8 mouse cellular contexts compared by ENCODE assay signal in genomic region chr12:102703921-102704408, GRCm38 (mm10). TPM values are rescaled to one million over a fixed set of nuclear protein-coding genes. Genes with fewer than 3 reads are reported as not detected.
DNase-seq lines count a peak whose midpoint lies in the region; ATAC-seq and TF ChIP-seq lines count a peak whose summit lies in the region.

No protein-coding gene starts in this region.

- TF ChIP-seq CTCF in cerebellum, adult 2 months (IDR thresholded peaks at IDR 0.05; ENCODE audit: borderline replicate concordance, insufficient read depth, low read depth, low read length): no peak

- H3K4me1 ChIP-seq in cerebellum, adult 2 months (ENCODE audit: control insufficient read depth, insufficient read depth, low read length): peaks cover 20% of the 10 kb centered on the region
- peaks cover 58% of the 10 kb centered on the region for H3K4me1 ChIP-seq in hindbrain, embryonic 15.5 days (replicated peaks)
- peaks cover 49% of the 10 kb centered on the region for H3K4me1 ChIP-seq in midbrain, embryonic 13.5 days (replicated peaks)

- H3K4me3 ChIP-seq in cerebellum, adult 2 months (replicated peaks; ENCODE audit: insufficient read depth, low read depth, low read length): peak overlapping the region; percentile 86
- H3K4me3 ChIP-seq in hindbrain, embryonic 15.5 days: peak overlapping the region; percentile 90
- peak overlapping the region; percentile 75 for H3K4me3 ChIP-seq in midbrain, embryonic 13.5 days (replicated peaks)

- WGBS in cerebellum, adult 2 months: 2% methylated on average over 17 of the region's 17 CpGs
- WGBS in hindbrain, embryonic 15.5 days: 3% methylated on average over 17 of the region's 17 CpGs
- 6% methylated on average over 17 of the region's 17 CpGs for WGBS in midbrain, embryonic 13.5 days

- H3K9ac ChIP-seq in hindbrain, embryonic 15.5 days: peak overlapping the region; percentile 76
- peak overlapping the region; percentile 81 for H3K9ac ChIP-seq in midbrain, embryonic 13.5 days (replicated peaks)

- H3K27ac ChIP-seq in cerebellum, adult 2 months (ENCODE audit: insufficient read depth, low read length): peak overlapping the region; percentile 75
- H3K27ac ChIP-seq in hindbrain, embryonic 15.5 days (replicated peaks): peak overlapping the region; percentile 93
- H3K27ac ChIP-seq in midbrain, embryonic 13.5 days: peak overlapping the region; percentile 67; the same call in 1 of the 2 replicates

- DNase-seq in cerebellum, adult 2 months: peak; percentile 55 to 61
- DNase-seq in cerebellum, postnatal 4 days (ENCODE audit: low spot score in 2 of 2): no peak
- peak; percentile 47 for DNase-seq in retina, embryonic 14.5 days (ENCODE audit: low spot score)
- no peak for DNase-seq in retina, postnatal 1 day
- no peak for DNase-seq in gastrocnemius, adult 18-20 months (ENCODE audit: low spot score)
- no peak for DNase-seq in ovary, postnatal 14 days (ENCODE audit: low spot score)

- no peaks in the 10 kb centered on the region for H3K9me3 ChIP-seq in hindbrain, embryonic 15.5 days
- H3K9me3 ChIP-seq in midbrain, embryonic 13.5 days: no peaks in the 10 kb centered on the region

- peak overlapping the region; percentile 90 for H3K4me2 ChIP-seq in hindbrain, embryonic 15.5 days
- H3K4me2 ChIP-seq in midbrain, embryonic 13.5 days (replicated peaks): peak overlapping the region; percentile 89

- H3K36me3 ChIP-seq in hindbrain, embryonic 15.5 days: no peaks in the 10 kb centered on the region
- H3K36me3 ChIP-seq in midbrain, embryonic 13.5 days: no peaks in the 10 kb centered on the region

- ATAC-seq in hindbrain, embryonic 15.5 days (ENCODE audit: low FRiP score, low read depth): peak; percentile 2; the same call in 1 of the 2 replicates
- no peak; the same call in 1 of the 2 replicates for ATAC-seq in midbrain, embryonic 13.5 days

- H3K27me3 ChIP-seq in cerebellum, adult 2 months (ENCODE audit: control insufficient read depth, insufficient read depth, low read length): no peaks in the 10 kb centered on the region
- no peaks in the 10 kb centered on the region for H3K27me3 ChIP-seq in hindbrain, embryonic 15.5 days
- H3K27me3 ChIP-seq in midbrain, embryonic 13.5 days: 0 out of 2 replicates have a peak, but pooled peaks cover 6% of the 10 kb centered on the region

- no peak for TF ChIP-seq POLR2A in cerebellum, adult 2 months (IDR thresholded peaks at IDR 0.05; ENCODE audit: borderline replicate concordance, insufficient read depth, low read length)

RNA-seq across cellular contexts. Expression of gene Itpk1, which starts 0.8 kb away (rescaled TPM):
- 64.9 and 67.6 TPM in 2 replicates for polyA plus RNA-seq in cerebellum, adult 2 months (2012; rRNA removed)
- 35.1 and 38.7 TPM in 2 replicates for polyA plus RNA-seq in hindbrain, embryonic 15.5 days (2015; fragmentation: Nextera tagmentation; extraction: Ambion mirVana)
- polyA plus RNA-seq in midbrain, embryonic 13.5 days (2015; fragmentation: Nextera tagmentation; extraction: Ambion mirVana): 19.7 and 20.7 TPM in 2 replicates
- 1 to 10 TPM; 6.5 to 7.4 TPM for total RNA-seq in gastrocnemius, adult 18-20 months (2021)

RNA-seq across cellular contexts. Expression of gene Moap1, which starts 39.5 kb away (rescaled TPM):
- polyA plus RNA-seq in cerebellum, adult 2 months (2012; rRNA removed): 11.9 and 13.8 TPM in 2 replicates
- 63.3 and 68.4 TPM in 2 replicates for polyA plus RNA-seq in hindbrain, embryonic 15.5 days (2015; fragmentation: Nextera tagmentation; extraction: Ambion mirVana)
- 52.3 and 54.8 TPM in 2 replicates for polyA plus RNA-seq in midbrain, embryonic 13.5 days (2015; fragmentation: Nextera tagmentation; extraction: Ambion mirVana)
- 1 to 10 TPM; 4.2 to 4.5 TPM for total RNA-seq in gastrocnemius, adult 18-20 months (2021)

RNA-seq across cellular contexts. Expression of gene Tmem251, which starts 39.6 kb away (rescaled TPM):
- 3.7 and 3.9 TPM in 2 replicates for polyA plus RNA-seq in cerebellum, adult 2 months (2012; rRNA removed)
- 10.4 and 11.3 TPM in 2 replicates for polyA plus RNA-seq in hindbrain, embryonic 15.5 days (2015; fragmentation: Nextera tagmentation; extraction: Ambion mirVana)
- 12.4 and 13.3 TPM in 2 replicates for polyA plus RNA-seq in midbrain, embryonic 13.5 days (2015; fragmentation: Nextera tagmentation; extraction: Ambion mirVana)
- total RNA-seq in gastrocnemius, adult 18-20 months (2021): 1 to 10 TPM; 1.9 to 5.1 TPM

RNA-seq across cellular contexts. Expression of gene Gm28051, which starts 53.6 kb away (rescaled TPM):
- polyA plus RNA-seq in cerebellum, adult 2 months (2012; rRNA removed): not detected in 2 replicates
- polyA plus RNA-seq in hindbrain, embryonic 15.5 days (2015; fragmentation: Nextera tagmentation; extraction: Ambion mirVana): not detected in 2 replicates
- polyA plus RNA-seq in midbrain, embryonic 13.5 days (2015; fragmentation: Nextera tagmentation; extraction: Ambion mirVana): not detected in 2 replicates
- not detected for total RNA-seq in gastrocnemius, adult 18-20 months (2021)

RNA-seq across cellular contexts. Expression of gene Gon7, which starts 53.6 kb away (rescaled TPM):
- polyA plus RNA-seq in cerebellum, adult 2 months (2012; rRNA removed): 18.9 and 22.5 TPM in 2 replicates
- polyA plus RNA-seq in hindbrain, embryonic 15.5 days (2015; fragmentation: Nextera tagmentation; extraction: Ambion mirVana): 42.8 and 45.0 TPM in 2 replicates
- 55.0 and 57.9 TPM in 2 replicates for polyA plus RNA-seq in midbrain, embryonic 13.5 days (2015; fragmentation: Nextera tagmentation; extraction: Ambion mirVana)
- 1 to 10 TPM; 8.2 to 9.7 TPM for total RNA-seq in gastrocnemius, adult 18-20 months (2021)

Comparison
In these comparisons a context has a peak if more than half of its experiments do, and no peak if none do; other contexts are left out.
1. DNase-seq: peak in cerebellum, adult 2 months (2 of 2) and retina, embryonic 14.5 days (single experiment); none in cerebellum, postnatal 4 days (0 of 2), retina, postnatal 1 day (single experiment), gastrocnemius, adult 18-20 months (single experiment) and ovary, postnatal 14 days (single experiment).
2. Peak in every context shown above with its lines, with median percentiles within 50 percentile points of each other: H3K27ac ChIP-seq and H3K4me3 ChIP-seq.